Mouse (Mus musculus): ENCODE data around the gene Morn4. TPM values are rescaled to one million over a fixed set of nuclear protein-coding genes. Genes with fewer than 3 reads are reported as not detected.

The Morn4 gene
- total RNA-seq (2023) = under 1 TPM in 1 of 2 experiments, not detected in 1; 0.29 TPM

GRCm38 (mm10) chr19:42086166-42086565, at the start of gene Morn4:
Gene Morn4 (minus strand): TSS chr19:42086357.

GRCm38 (mm10) chr19:42128787-42129508, 42.8 kb upstream of the Morn4 start, which contains the start of gene Avpi1:
Gene Avpi1 (minus strand): TSS chr19:42129059.

GRCm38 (mm10) chr19:42089748-42090595, 3.8 kb upstream of the Morn4 start, which contains the start of gene Pi4k2a:
Gene Pi4k2a (plus strand): TSS chr19:42090470.

GRCm38 (mm10) chr19:42051948-42052347, 34.2 kb downstream of the Morn4 start, which contains the start of gene 4933411K16Rik:
Gene 4933411K16Rik (plus strand): TSS chr19:42052248.

GRCm38 (mm10) chr19:42045269-42046102, 40.7 kb downstream of the Morn4 start, which contains the start of gene Hoga1:
Gene Hoga1 (plus strand): TSS chr19:42045610.

GRCm38 (mm10) chr19:42035456-42036248, 50.5 kb downstream of the Morn4 start, which contains the start of gene Ankrd2:
Gene Ankrd2 (plus strand): TSS chr19:42036000.

Other genes starting within 250 kb of the Morn4 start
- 10 to 100 TPM; 38.2 to 44.8 TPM for gene Frat2, start 238.2 kb downstream of the Morn4 start, total RNA-seq (2023)
- gene Rrp12, start 190.2 kb downstream of the Morn4 start, total RNA-seq (2023) = 10 to 100 TPM; 25.6 to 27.8 TPM
- gene Pgam1, start 174.4 kb downstream of the Morn4 start, total RNA-seq (2023) = 100 to 1,000 TPM; 102 to 106 TPM
- 10 to 100 TPM; 53.8 to 57.0 TPM for gene Exosc1, start 152.9 kb downstream of the Morn4 start, total RNA-seq (2023)
- 10 to 100 TPM; 40.3 to 41.5 TPM for gene Zdhhc16, start 152.9 kb downstream of the Morn4 start, total RNA-seq (2023)
- gene Mms19, start 105.2 kb downstream of the Morn4 start, total RNA-seq (2023) = 100 to 1,000 TPM in 1 of 2 experiments, 10 to 100 TPM in 1; 79.2 to 111 TPM
- 1 to 10 TPM; 8.8 to 9.3 TPM for gene Ubtd1, start 104.6 kb downstream of the Morn4 start, total RNA-seq (2023)
- not detected for gene Ankrd2, start 50.4 kb downstream of the Morn4 start, total RNA-seq (2023)
- gene Hoga1, start 40.7 kb downstream of the Morn4 start, total RNA-seq (2023) = not detected
- not detected for gene 4933411K16Rik, start 34.1 kb downstream of the Morn4 start, total RNA-seq (2023)
- gene Pi4k2a, start 4.1 kb upstream of the Morn4 start, total RNA-seq (2023) = 10 to 100 TPM; 40.8 to 42.0 TPM
- 1 to 10 TPM; 1.1 to 4.1 TPM for gene Avpi1, start 42.7 kb upstream of the Morn4 start, total RNA-seq (2023)
- gene Marveld1, start 61.0 kb upstream of the Morn4 start, total RNA-seq (2023) = 1 to 10 TPM in 1 of 2 experiments, under 1 TPM in 1; 0.77 to 1.2 TPM
- 10 to 100 TPM; 80.3 to 86.8 TPM for gene Zfyve27, start 77.6 kb upstream of the Morn4 start, total RNA-seq (2023)
- gene Sfrp5, start 115.9 kb upstream of the Morn4 start, total RNA-seq (2023) = not detected
- gene Golga7b, start 161.2 kb upstream of the Morn4 start, total RNA-seq (2023) = not detected

Measured in B cell, adult 67 days (primary cell).